Comparison of ENCODE assay signal across 16 mouse cellular contexts in the genomic region with DNA sequence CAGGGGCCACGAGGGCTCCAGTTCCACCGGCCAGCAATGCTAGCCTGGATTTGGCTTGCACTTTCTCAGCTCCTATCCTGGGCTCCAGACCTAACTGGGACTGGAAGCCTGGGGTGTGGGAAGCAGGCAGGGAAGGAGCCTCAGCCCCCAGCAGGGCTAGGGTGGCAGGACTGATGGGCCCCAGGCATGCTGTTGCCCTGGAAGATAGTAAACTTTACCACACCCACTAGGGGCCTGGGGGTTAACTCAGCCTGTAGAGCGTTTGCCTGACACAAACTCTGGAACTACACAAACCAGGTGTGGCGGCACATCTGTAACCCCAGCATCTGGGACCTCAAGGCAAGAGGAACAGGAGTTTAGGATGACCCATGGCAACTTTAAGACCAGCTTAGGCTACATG. TPM values are rescaled to one million over a fixed set of nuclear protein-coding genes. Genes with fewer than 3 reads are reported as not detected.
DNase-seq lines count a peak whose midpoint lies in the region; ATAC-seq and TF ChIP-seq lines count a peak whose summit lies in the region.
"Had no signal": no experiment of that assay in that cellular context is flagged by ENCODE, and none has a peak within 500 bp of the region (broad histone marks: within the 10 kb centered on the region; RNA-seq: fewer than 3 reads in every experiment).

No protein-coding gene starts in this region.

- ATAC-seq in hindbrain, embryonic 11.5 days (ENCODE audit: low FRiP score), result no peak
- ATAC-seq in liver, embryonic 13.5 days (ENCODE audit: low read depth), result peak; percentile 84
- ATAC-seq: forebrain, embryonic 14.5 days had no signal

- no peak for DNase-seq in hindbrain, embryonic 10.5 days (ENCODE audit: low spot score)
- no peak for DNase-seq in hindbrain, embryonic 11.5 days (ENCODE audit: low spot score)
- DNase-seq in c-Kit-positive CD71-positive TER-119-positive erythroid progenitor cells, embryonic 14.5 days (ENCODE audit: low spot score), result peak; percentile 56
- DNase-seq in liver, embryonic 13.5 days, result peak; percentile 61
- DNase-seq in T-cell, adult 2 months (ENCODE audit: low spot score), result no peak
- no peak for DNase-seq in kidney, postnatal 36 days
- DNase-seq: cerebellum, postnatal 25 days; kidney, adult 8-10 months; lung, embryonic 14.5 days; retina, postnatal 1 day had no signal

- TF ChIP-seq POLR2A in bone marrow, adult 2 months (IDR thresholded peaks at IDR 0.05; ENCODE audit: borderline replicate concordance, control insufficient read depth, low read depth, low read length), result no peak

- peaks cover 72% of the 10 kb centered on the region for H3K4me1 ChIP-seq in hindbrain, embryonic 10.5 days (replicated peaks)
- H3K4me1 ChIP-seq in hindbrain, embryonic 11.5 days (replicated peaks; ENCODE audit: control insufficient read depth, insufficient read depth, low read length), result peaks cover 11% of the 10 kb centered on the region
- H3K4me1 ChIP-seq in bone marrow, adult 2 months (ENCODE audit: control insufficient read depth, insufficient read depth, low read length), result peaks cover 14% of the 10 kb centered on the region
- peaks cover 90% of the 10 kb centered on the region for H3K4me1 ChIP-seq in liver, embryonic 13.5 days (replicated peaks)

- H3K9ac ChIP-seq in hindbrain, embryonic 11.5 days (ENCODE audit: low read depth, low read length), result no peak overlapping the region
- H3K9ac ChIP-seq in liver, embryonic 13.5 days, result peak overlapping the region; percentile 67
- H3K9ac ChIP-seq: embryonic facial prominence, embryonic 12.5 days; hindbrain, embryonic 14.5 days; lung, embryonic 14.5 days had no signal

- peaks cover 54% of the 10 kb centered on the region for H3K27me3 ChIP-seq in hindbrain, embryonic 10.5 days (ENCODE audit: insufficient read depth, poor library complexity, severe bottlenecking)
- peaks cover 2% of the 10 kb centered on the region; the same call in 1 of the 2 replicates for H3K27me3 ChIP-seq in hindbrain, embryonic 11.5 days (ENCODE audit: control insufficient read depth, insufficient read depth, low read length)
- 0 out of 2 replicates have a peak, but pooled peaks cover 5% of the 10 kb centered on the region for H3K27me3 ChIP-seq in liver, embryonic 13.5 days

- 77% methylated on average over 4 of the region's 4 CpGs for WGBS in hindbrain, embryonic 10.5 days
- 76% methylated on average over 4 of the region's 4 CpGs for WGBS in hindbrain, embryonic 11.5 days
- WGBS in bone marrow, adult 2 months, result 10% methylated on average over 4 of the region's 4 CpGs
- WGBS in liver, embryonic 13.5 days (ENCODE audit: insufficient replicate concordance), result 11% methylated on average over 4 of the region's 4 CpGs

- H3K4me3 ChIP-seq in hindbrain, embryonic 10.5 days, result no peak overlapping the region
- H3K4me3 ChIP-seq in hindbrain, embryonic 11.5 days (ENCODE audit: low read depth, low read length), result no peak overlapping the region
- no peak overlapping the region for H3K4me3 ChIP-seq in bone marrow, adult 2 months (replicated peaks; ENCODE audit: control insufficient read depth, low read depth, low read length)
- H3K4me3 ChIP-seq in liver, embryonic 13.5 days (replicated peaks), result peak overlapping the region; percentile 2; the same call in 1 of the 2 replicates
- H3K4me3 ChIP-seq: embryonic facial prominence, embryonic 12.5 days; layer of hippocampus, adult 2 months; left cerebral cortex, adult 2 months had no signal

- no peaks in the 10 kb centered on the region for H3K36me3 ChIP-seq in hindbrain, embryonic 10.5 days
- no peaks in the 10 kb centered on the region for H3K36me3 ChIP-seq in hindbrain, embryonic 11.5 days (ENCODE audit: control insufficient read depth, insufficient read depth, low read length)
- no peaks in the 10 kb centered on the region for H3K36me3 ChIP-seq in liver, embryonic 13.5 days
- H3K36me3 ChIP-seq: embryonic facial prominence, embryonic 12.5 days had no signal

- no peak for TF ChIP-seq CTCF in bone marrow, adult 2 months (IDR thresholded peaks at IDR 0.05; ENCODE audit: control insufficient read depth, insufficient read depth, low read length)

- H3K9me3 ChIP-seq in hindbrain, embryonic 10.5 days, result no peaks in the 10 kb centered on the region
- H3K9me3 ChIP-seq in hindbrain, embryonic 11.5 days (ENCODE audit: control insufficient read depth, low read length), result no peaks in the 10 kb centered on the region
- H3K9me3 ChIP-seq in liver, embryonic 13.5 days (replicated peaks), result no peaks in the 10 kb centered on the region
- H3K9me3 ChIP-seq: embryonic facial prominence, embryonic 12.5 days had no signal

- 0 out of 2 replicates have a peak overlapping the region, but pooled peaks have one; percentile 2 for H3K27ac ChIP-seq in hindbrain, embryonic 10.5 days
- H3K27ac ChIP-seq in hindbrain, embryonic 11.5 days (ENCODE audit: low read depth, low read length), result no peak overlapping the region
- H3K27ac ChIP-seq in bone marrow, adult 2 months (ENCODE audit: control insufficient read depth, insufficient read depth, low read depth, low read length, poor library complexity), result peak overlapping the region; percentile 85
- H3K27ac ChIP-seq in liver, embryonic 13.5 days, result peak overlapping the region; percentile 86
- H3K27ac ChIP-seq: embryonic facial prominence, embryonic 12.5 days; hindbrain, embryonic 14.5 days; layer of hippocampus, adult 2 months; left cerebral cortex, adult 2 months had no signal

- H3K4me2 ChIP-seq in hindbrain, embryonic 11.5 days (replicated peaks; ENCODE audit: low read depth, low read length), result no peak overlapping the region
- H3K4me2 ChIP-seq in liver, embryonic 13.5 days, result peak overlapping the region; percentile 60
- H3K4me2 ChIP-seq: embryonic facial prominence, embryonic 12.5 days; hindbrain, embryonic 14.5 days; lung, embryonic 14.5 days had no signal

RNA-seq across cellular contexts. Expression of gene Flrt1, which starts 11.6 kb away (rescaled TPM):
- polyA plus RNA-seq in hindbrain, embryonic 10.5 days (2016; fragmentation: Nextera tagmentation; extraction: Ambion mirVana), result 3.1 and 4.0 TPM in 2 replicates
- 4.6 and 5.6 TPM in 2 replicates for polyA plus RNA-seq in hindbrain, embryonic 11.5 days (2014; fragmentation: Nextera tagmentation; extraction: Ambion mirVana)
- not detected in 2 replicates for polyA plus RNA-seq in bone marrow, adult 2 months (2011; ENCODE audit: insufficient read depth, insufficient read length, low replicate concordance, missing spikeins)
- polyA plus RNA-seq in liver, embryonic 13.5 days (2015; fragmentation: Nextera tagmentation; extraction: Ambion mirVana), result 0.14 and 0.17 TPM in 2 replicates

Comparison
In these comparisons a context has a peak if more than half of its experiments do, and no peak if none do; other contexts are left out.
1. DNase-seq: peak in c-Kit-positive CD71-positive TER-119-positive erythroid progenitor cells, embryonic 14.5 days (single experiment) and liver, embryonic 13.5 days (single experiment); none in hindbrain, embryonic 10.5 days (single experiment), hindbrain, embryonic 11.5 days (single experiment), T-cell, adult 2 months (single experiment) and kidney, postnatal 36 days (0 of 2).